Mouse (Mus musculus) heart, adult 8-10 months (tissue): Measurements from ENCODE around the gene Gpr26. TPM values are rescaled to one million over a fixed set of nuclear protein-coding genes. Genes with fewer than 3 reads are reported as not detected.

Source experiments
- DNase-seq: peaks from one replicate; pipeline ENCODE4 v3.0.0; 2022; ENCODE audit warnings: low spot score
- total RNA-seq, 4 experiments: library from RNA; stranded (reverse); gene quantifications; 2 replicates each; pipeline ENCODE4 v1.2.4; 2022

Gene Gpr26
- total RNA-seq, 4 experiments from 2014 or later = 0.03 TPM; not detected in 3

- no peak for DNase-seq
Observed at GRCm38 (mm10) chr7:132025591-132025990, 59.3 kb downstream of the Gpr26 start.

- DNase-seq = no peak
Observed at GRCm38 (mm10) chr7:132026671-132027070, 60.4 kb downstream of the Gpr26 start.

GRCm38 (mm10) chr7:132031940-132032531 is 65.8 kb downstream of the Gpr26 start:
- DNase-seq = no peak

Other genes with a start within 250 kb of the Gpr26 start
- 10 to 100 TPM; 34.6 to 53.0 (median 42.7) TPM for gene Cpxm2, start 188.3 kb downstream of the Gpr26 start, total RNA-seq